Mouse (Mus musculus): Measurements from ENCODE around the gene Zmym3.

Gene Zmym3

DNA sequence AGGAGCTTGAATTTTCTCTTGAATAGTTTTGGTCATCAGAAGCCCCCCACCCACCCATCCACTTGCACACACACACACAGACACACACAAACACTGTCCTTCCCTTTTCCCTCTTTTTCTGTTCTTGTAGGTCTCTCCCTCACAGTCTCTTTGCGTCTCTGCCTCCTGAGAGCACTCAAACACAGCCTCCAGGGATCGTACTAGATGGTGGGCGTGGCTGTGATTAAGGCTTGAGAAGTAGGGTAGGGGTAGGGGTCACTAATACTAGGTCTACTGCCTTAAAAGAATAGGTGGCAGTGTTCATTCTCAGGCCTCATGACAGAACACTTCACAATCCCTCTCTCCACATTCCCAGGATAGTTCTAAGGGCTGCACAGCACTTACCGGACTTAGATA is at the start of gene Zmym3:
TSS of gene Zmym3 (minus strand) at position 150 of the 396 bp plus-strand sequence.
- no peak for DNase-seq (ENCODE audit: low spot score in 2 of 2)

DNA sequence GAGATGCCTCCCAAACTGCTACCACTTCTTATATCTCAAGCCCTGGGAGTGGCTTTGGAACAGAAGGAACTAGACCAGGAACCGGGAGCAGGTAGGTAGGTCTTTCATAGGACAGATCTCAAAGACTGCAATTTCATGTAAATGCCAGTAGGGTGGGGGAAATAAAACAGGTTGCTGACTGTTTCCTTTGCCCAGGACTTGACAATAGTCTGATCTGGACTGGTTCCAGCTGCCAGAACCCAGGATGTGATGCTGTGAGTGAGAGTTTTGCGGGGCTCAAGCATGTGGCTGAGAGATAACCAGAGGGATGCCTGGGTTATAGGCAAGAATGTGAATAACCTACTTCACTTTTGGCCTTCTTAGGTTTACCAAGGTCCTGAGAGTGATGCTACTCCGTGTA is 30.9 kb upstream of the Zmym3 start:
- DNase-seq (ENCODE audit: low spot score in 2 of 2), result no peak

DNA sequence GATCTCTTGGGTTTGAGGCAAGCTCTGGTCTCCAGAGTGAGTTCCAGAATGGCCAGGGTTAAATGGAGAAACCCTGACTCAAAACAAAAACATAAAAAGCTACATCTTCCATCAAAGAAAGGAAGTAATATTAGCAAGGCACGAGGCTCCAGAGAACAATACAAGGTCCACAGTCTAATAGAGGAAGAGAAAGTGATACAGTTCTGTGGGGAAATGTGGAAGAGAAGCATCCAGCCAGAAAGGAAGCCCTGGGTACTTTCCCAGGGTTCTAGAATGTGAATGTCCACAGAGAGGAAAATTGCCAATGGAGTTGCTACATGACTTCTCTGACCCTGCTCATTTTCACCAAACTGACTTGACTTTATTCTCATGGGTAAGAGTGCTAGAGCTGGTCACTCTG is 30.5 kb upstream of the Zmym3 start:
- no peak for DNase-seq (ENCODE audit: low spot score in 2 of 2)

DNA sequence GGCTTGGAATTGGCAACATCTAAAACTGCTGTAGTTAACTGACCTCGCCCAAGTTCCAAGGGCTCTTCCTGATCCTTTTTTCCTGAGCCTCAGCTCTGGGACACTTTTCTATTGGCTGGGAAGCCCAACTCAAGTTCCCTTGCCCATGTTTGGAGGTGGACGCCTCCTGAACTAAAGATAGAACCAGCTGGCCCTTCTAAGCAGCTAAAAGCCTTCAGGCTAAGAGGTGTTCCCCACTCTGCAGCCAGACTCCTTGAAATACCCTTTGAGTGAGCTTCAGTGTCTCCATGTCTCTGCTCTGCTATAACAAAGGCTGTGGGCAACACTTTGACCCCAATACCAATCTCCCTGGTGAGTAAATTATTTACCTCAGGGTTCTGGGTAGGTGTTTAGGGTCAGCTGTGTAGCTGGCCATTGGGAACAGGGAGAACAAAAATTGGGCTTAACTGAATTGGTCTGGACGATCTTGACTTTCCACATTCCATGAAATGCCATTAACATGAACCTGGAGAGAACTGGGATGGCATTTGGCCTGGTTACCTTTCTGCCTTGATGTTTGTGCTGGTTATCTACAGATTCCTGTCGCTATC is 28.3 kb upstream of the Zmym3 start, which contains the start of gene Itgb1bp2:
TSS of gene Itgb1bp2 (plus strand) at position 203 of the 590 bp plus-strand sequence.
- no peak for DNase-seq (ENCODE audit: low spot score in 2 of 2)

DNA sequence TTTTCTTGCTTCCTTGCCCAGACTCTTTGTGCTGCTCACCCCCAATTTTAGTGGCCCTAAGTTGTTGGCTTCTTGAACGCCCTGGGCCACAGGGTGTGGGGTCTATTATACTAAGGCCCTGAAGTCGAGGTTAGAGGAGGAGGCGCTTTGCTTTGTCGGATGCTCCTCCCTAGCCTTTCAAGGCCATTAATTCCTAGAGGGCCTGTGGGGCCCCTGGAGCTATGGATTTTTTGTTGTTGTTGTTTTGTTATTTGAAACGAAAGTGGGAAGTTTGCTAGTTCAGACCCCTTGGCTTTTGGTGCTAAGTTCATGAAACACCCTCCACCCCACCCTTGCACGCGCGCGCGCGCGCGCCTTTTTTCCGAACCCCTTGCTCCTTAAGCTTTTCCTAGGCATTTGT is 9.3 kb upstream of the Zmym3 start:
- DNase-seq (ENCODE audit: low spot score in 2 of 2), result no peak

DNA sequence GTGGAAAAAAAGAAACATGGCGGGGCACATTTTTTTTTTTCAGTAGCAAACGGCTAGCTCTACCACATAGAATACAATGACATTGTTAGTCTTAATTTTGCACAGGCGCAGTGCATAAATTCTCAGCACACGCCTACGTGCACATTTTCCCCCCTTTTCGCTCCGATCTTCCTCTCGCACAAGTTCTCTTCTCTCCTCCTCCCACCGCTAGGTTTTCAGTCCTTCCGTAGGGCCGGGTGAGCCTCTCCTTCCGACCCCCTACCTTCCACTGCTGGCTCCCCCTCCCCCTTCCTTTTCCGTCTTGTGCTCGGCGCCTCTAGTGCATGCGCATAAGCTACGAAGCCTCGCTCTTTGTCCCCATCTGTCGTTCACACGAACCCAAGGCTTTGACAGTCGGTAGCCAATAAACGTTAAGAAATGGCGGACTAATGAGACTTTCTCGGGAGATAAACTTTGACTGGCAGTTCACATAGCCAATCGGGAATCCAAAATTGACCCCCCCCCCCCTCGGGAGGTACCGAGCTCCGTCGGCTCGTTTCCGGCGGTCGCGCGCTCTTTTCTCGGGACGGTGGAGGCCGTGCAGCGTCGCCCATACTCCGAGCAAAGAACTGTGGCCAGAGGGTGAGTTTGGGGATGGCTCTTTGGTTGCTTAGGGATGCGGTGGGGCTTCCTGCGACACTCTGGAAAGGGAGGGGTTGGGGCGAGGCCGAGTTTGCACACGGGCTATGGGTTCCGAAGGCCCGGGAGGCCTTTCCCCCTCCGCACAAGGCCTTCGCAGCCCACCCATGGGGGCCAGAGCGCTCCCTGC is 8.7 kb upstream of the Zmym3 start, which contains the start of gene Nono:
TSS of gene Nono (plus strand) at position 177 of the 808 bp plus-strand sequence.
- peak; percentile 54 to 72 for DNase-seq (ENCODE audit: low spot score in 2 of 2)

DNA sequence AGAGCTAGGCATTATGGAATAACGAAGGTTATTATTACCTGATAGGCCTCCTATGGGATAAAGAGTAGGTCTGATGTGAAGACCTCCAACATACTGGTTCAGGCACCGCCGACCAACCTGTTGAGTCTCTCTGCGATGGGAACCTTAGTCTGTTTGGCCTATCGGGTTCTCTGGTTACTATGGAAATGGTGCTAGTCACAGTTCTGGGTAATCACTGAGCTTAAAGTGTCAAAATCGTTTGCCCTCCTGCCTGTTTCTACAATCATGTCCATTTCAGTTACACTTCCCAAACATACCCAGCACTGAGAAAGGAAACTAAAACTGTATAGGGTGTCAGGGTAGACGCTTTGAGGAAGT is 8.1 kb upstream of the Zmym3 start:
- no peak for DNase-seq (ENCODE audit: low spot score in 2 of 2)

DNA sequence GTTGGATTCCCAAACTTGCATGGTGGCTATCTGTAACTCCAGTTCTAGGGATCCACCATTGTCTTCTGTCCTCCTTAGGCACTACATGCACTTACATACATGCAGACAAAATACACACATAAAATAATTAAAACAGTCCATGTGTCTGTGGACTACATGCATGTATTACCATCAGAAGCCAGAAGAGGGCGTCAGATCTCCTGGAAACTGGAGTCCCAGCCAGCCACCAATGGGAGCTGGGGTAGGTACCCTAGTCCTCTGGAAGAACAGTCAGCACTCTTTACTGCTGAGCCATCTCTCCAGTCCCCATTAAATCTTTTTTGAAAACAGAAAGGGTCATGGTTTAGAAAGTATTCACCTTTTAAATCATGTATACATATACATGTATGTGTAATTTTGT is 7.1 kb upstream of the Zmym3 start:
- no peak for DNase-seq (ENCODE audit: low spot score in 2 of 2)

DNA sequence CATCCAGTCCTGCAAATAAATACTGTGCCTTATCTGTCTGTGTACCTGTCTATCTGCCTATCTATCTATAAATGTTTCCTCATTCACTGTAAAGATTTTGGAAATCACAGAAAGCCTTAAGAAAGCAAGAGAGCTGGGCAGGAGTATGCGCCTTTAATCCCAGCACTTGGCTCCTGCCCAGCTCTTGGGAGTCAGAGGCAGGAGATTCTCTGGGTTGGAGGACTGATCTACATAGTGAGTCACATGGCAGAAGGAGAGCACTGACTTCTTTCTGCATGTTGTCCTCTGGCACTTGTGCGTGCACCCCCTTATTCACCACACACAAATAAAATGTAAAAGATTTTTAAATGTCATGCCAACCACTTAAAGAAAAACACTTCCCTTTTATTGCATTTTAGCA is 2.8 kb upstream of the Zmym3 start:
- DNase-seq (ENCODE audit: low spot score in 2 of 2), result no peak

DNA sequence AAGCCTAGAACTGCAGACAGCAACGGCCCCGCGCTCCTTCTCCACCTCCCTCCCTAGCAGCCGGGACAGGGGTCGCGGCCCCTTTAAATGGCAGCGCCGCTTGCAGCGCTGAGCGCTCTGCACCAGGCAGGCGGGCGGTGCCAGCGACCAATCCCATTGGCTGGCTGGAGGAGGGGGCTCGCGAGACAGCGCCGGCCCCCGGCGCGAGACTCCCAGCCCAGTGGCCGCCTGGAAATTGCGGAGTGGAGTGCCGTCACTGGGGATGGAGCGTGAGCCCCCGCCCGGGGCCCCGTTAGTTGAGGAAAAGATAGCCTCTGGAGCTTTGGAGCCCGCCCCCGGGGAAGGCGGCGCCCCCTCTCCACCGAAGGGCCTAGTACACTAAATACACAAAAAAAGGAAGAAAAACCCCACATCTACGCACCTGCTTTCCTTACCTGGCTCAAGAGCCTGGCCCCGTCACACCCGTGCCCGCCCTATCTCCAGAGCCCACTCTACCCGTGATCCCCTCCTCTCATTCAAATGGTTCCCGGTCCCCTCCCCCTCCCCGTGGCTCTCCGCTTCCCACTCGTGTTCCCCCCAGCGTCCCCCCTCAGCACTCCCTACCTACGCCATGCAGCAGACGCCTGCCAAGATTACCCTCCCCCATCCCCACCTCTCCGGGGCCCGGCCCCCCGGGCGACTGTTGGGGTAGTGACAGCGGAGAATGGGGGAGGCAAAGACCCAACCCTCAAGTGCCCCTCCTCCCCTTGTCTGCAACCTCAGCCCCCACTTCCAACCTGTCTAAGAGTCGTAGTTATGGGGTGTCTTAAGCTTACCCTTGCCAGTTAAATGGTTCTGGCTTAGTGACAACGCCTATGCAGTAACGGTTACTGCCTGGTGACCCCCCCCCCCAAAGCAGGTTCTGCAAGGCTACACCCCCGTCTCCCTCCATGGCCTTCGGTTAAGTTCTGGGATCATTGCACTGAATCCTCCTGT is 637 bp downstream of the Zmym3 start:
- DNase-seq (ENCODE audit: low spot score in 2 of 2), result peak; percentile 70 to 82

DNA sequence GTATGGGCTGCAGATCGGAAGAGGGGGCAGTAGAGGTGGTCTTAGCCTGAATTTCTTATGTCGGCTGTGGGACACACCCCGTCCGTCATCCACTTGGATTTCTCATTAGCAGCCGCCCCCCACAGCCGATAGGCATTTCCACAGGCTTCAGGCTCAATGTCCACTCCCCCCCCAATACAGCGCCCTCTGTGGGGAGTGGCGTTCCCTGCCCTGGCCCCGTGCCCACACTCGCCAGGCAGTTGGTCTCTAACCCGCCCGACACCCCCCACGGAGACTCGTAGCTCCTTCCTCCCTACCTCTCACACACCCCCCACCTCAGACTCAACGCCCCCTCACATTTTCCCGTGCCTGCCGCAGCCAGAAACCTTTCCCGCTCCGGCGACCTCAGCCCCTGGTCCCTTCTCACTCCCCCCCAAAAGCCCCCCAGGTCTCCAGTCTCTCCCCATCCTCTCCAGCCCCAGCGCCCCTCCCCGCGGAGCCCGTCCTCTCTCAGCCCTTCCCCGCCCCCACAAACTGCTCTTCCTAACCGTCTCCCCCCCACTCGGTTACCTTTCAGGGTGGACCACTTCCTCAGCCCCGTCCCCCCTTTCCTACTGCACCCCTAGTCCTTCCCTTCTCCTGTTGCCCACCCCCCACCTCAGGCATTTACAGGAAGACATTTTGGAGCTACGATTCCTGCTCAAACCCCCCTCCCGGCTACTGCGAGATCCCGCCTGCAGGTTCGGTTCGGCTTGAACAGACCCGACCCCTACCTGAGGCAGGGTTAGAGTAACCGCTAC is 1.5 kb downstream of the Zmym3 start:
- peak; percentile 3 to 20 for DNase-seq (ENCODE audit: low spot score in 2 of 2)

DNA sequence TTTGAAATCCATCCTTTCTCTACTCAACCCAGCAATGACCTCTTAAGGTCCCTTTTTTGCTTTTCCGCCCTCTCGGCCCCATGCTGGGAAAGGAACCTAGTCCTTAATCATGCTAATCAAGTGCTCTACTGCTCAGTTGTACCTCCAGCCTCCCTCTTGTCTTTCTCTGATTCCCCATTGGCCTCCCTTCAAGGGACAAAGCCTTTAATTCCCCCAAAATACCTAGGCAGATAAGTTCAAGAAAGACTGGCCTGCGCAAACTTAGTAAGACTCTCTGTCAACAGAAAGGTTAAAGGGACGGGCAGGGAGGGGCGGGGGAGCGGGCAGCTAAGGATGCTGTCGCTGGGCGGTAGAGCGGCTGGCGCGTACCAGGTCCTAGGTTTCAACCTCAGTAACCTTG is 24.2 kb downstream of the Zmym3 start:
- DNase-seq (ENCODE audit: low spot score in 2 of 2), result no peak

DNA sequence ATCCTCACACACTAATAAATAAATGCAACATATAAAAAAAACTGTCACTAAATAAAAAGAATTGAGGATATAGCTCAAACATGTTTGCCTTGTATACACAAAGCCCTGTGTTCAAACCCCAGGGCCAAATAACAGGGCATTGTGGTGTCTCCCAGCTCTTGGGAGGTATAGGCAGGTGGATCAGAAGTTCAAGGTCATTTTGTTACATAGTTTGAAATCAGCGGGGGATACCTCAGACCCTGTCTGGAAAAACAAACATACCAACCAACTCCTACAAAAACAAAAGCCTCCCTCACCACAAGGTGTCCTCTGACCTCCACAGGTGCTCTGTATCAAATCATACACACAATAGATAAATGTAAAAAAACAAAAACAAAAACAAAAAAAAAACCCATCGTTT is 26.3 kb downstream of the Zmym3 start:
- DNase-seq (ENCODE audit: low spot score in 2 of 2), result no peak

DNA sequence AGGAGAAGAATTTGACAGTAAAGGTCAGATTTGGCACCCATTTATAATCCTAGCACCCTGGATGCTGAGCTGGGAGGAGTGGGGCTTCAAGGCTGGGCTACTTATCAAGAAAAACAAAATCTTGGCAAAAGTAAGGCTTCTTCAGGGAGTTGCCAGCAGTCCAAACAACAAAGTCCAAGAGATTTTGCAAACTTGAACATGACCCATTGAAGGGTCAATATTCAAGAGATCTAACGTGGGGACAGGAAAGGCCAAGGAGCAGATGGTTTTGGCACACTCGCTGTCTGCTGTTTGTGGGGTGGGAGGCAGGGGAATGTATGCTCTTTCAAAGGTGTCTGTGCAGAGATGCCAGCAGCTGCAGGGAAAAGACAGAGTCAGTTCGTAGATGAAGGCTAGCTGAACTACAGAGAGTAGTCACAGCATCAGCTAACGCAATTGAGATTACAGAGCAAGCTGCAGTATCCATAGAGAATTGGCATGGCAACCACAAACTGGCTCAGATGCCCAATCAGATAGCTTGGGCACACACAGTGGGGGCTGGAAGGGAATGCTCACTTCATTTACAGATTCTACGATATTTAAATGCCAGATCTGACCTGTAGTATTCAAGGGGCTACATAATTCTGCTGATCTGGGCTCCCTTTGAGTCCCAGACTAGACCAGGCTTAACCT is 31.6 kb downstream of the Zmym3 start:
- no peak for DNase-seq (ENCODE audit: low spot score in 2 of 2)

DNA sequence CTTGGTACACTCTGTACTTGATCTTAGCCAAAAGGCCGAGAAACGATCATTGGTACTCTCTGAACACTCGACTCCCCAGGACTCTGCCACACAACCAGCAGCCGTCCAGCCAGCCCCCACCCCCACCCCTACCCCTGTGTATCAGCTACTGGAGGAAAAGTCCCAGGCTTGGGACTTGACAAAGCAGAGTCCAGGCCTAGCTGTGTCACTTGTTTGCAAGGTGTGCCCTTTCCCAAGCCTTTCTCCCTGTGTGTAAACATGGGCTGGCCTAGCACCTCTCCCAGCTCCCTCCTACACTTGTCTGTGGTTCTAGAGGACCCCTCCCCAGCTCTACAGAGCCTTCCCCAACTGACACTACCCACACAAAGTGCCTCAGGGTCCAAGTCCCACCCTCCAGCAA is 34.4 kb downstream of the Zmym3 start:
- DNase-seq (ENCODE audit: low spot score in 2 of 2), result no peak

DNA sequence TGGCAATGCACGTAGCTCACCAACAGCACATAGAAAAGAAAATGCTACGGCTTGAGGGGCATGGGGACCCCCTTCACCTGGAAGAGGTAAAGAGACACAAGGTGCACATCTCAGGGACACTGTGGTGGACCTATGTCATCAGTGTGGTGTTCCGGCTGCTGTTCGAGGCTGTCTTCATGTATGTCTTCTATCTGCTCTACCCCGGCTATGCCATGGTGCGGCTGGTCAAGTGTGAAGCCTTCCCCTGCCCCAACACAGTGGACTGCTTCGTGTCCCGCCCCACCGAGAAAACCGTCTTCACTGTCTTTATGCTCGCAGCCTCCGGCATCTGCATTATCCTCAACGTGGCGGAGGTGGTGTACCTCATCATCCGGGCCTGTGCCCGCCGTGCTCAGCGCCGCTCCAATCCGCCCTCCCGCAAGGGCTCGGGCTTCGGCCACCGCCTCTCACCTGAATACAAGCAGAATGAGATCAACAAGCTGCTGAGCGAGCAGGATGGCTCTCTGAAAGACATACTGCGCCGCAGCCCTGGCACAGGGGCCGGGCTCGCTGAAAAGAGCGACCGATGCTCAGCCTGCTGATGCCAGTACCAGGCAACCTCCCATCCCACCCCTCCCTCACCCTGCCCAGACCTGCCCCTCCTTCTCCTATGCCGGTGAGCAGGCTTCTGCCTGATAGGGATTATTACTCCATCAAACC is 36.1 kb downstream of the Zmym3 start:
- no peak for DNase-seq (ENCODE audit: low spot score in 2 of 2)

DNA sequence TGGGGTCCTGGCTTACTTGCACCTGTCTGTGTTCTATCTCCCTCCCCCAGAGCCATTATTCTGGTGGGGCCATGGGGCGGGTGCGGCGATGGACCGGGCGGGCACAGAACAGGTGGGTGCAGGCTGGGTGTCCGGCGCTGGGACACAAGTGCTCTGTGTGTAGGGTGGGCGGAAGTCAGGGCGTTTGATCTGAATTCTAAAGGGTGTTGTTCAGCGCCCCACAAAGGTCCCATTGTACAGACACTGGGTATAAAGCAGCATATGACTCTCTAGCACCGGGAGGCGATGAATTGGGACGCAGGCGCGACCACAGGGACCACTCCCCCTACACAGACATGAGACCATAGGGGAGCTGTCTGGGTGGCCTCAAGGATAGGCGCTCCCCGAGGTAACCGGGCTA is 37.2 kb downstream of the Zmym3 start:
- no peak for DNase-seq (ENCODE audit: low spot score in 2 of 2)

DNA sequence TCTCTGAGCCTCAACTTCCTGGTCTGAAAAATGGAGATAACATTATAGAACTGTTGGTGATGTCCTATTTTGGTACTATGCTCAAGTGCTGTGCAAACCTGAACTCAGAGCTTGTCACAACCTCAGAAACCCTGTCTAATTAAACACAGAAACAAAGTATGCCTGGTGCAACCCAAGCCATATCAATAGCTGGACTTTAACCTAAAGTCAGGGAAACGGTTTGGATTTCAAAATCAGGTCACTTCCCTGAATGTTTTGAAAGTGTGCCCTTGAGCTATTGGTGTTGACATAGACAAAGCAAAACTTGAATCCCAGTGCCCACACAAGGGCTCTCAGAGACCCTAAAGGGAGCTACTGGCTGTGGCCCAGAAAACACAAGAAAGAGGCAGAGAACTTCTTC is 40.9 kb downstream of the Zmym3 start:
- no peak for DNase-seq (ENCODE audit: low spot score in 2 of 2)

DNA sequence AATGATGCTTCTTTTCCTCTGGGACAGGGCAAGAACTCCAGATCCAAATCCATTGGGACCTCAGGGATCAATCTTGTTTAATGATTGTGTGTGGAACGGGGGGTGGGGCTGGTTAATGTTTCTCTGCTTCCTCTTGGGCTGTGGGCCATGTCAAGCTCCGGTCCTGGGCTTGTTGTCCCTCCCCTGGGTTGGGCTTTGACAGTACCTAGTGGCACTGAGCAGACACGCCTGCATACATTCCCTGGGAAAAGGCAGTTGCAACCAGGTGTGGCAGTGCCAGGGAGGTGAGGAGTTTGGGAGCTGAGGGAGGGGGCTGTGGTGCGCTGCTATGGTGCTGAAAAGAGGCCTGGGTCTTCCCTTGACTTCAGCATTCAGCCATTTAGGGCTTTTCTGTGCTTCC is 43.6 kb downstream of the Zmym3 start:
- DNase-seq (ENCODE audit: low spot score in 2 of 2), result no peak
